Mouse (Mus musculus) C2C12 (cell line): ENCODE data around the gene Srrd.

Experiments
- CTCF ChIP-seq: IDR thresholded peaks from one replicate; pipeline ENCODE4 v1.5.1; 2011; ENCODE audit not compliant: control insufficient read depth, insufficient read depth, insufficient read length
- FOSL1 ChIP-seq: IDR thresholded peaks from one replicate; pipeline ENCODE4 v1.8.0; 2011; ENCODE audit warnings: mild to moderate bottlenecking, low read length; ENCODE audit not compliant: poor library complexity, insufficient read depth, severe bottlenecking
- MAX ChIP-seq: IDR thresholded peaks from one replicate; pipeline ENCODE4 v1.6.1; 2011; ENCODE audit warnings: mild to moderate bottlenecking, control low read depth
- MYOD1 ChIP-seq: IDR thresholded peaks from one replicate; pipeline ENCODE4 v1.6.1; 2011; ENCODE audit warnings: low read depth; ENCODE audit not compliant: control insufficient read depth, insufficient read length
- MYOG ChIP-seq: IDR thresholded peaks from one replicate; pipeline ENCODE4 v1.6.1; 2011; ENCODE audit not compliant: control insufficient read depth, insufficient read length; ENCODE audit errors: extremely low read depth
- USF1 ChIP-seq: IDR thresholded peaks from one replicate; pipeline ENCODE4 v1.6.1; 2011; ENCODE audit warnings: low read depth, mild to moderate bottlenecking, control low read depth, moderate library complexity

- TF ChIP-seq MYOG (no peak), USF1 (no peak), CTCF (no peak), MAX (no peak), FOSL1 (no peak), MYOD1 (no peak)
Observed at GRCm38 (mm10) chr5:112371933-112372332, 29.1 kb upstream of the Srrd start.
